Mouse (Mus musculus): ENCODE results near the gene Cd300c.
A peak's percentile ranks its signal among the peaks of the same experiment; 100 is the strongest.
"Not testable (repeated sequence)": the region's sequence is repeated elsewhere in the genome, so short reads cannot be mapped to it uniquely, and the experiment has no call there.

Cd300c gene

DNA sequence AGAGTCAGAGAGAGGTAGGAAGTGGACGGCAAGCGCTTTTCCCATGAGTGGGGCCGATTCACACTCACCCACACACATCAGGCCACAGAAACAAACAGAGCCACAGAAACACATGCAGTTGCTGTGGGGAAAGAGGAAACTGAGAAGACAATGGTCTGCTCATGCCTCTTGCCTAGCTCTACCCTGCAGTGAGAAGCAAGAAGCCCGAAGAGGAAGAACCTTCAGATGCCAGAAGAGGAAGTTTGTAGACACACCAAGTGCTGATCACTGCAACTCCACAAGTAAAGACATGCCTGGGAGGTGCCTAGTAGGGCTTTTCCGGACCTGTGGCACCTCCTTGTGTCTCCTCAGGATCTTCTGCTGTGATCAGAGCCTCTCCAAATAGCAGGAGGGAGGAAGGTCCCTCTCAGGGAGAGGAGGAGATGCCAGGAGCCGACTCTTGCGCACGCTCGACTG lies at the start of gene Cd300c:
Gene Cd300c, minus strand, starts transcription at position 406 of the 456 bp plus-strand sequence.
- DNase-seq (ENCODE audit: low read depth, low spot score) = no peak

- not testable (repeated sequence) for DNase-seq (ENCODE audit: low read depth, low spot score)
These were observed 47.1 kb upstream of the Cd300c start, which contains the start of gene Cd300ld2 for GRCm38 (mm10) chr11:115016093-115016492. TSS of gene Cd300ld2 (minus strand) at chr11:115016193.

DNA sequence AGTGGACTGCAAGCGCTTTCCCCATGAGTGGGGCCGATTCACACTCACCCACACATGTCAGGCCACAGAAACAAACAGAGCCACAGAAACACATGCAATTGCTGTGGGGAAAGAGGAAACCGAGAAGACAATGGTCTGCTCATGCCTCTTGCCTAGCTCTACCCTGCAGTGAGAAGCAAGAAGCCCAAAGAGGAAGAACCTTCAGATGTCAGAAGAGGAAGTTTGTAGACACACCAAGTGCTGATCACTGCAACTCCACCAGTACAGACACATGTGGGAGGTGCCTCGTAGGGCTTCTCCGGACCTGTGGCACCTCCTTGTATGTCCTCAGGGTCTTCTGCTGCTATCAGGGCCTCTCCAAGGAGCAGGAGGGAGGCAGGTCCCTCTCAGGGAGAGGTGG lies 35.1 kb upstream of the Cd300c start:
- no peak for DNase-seq (ENCODE audit: low read depth, low spot score)

GRCm38 (mm10) chr11:115001474-115002040 lies 32.6 kb upstream of the Cd300c start, which contains the start of gene Cd300c2:
TSS of gene Cd300c2 (minus strand) at chr11:115001880.
- DNase-seq (ENCODE audit: low read depth, low spot score) = no peak

GRCm38 (mm10) chr11:114989793-114990192 lies 20.8 kb upstream of the Cd300c start, which contains the start of gene Cd300ld:
TSS of gene Cd300ld (minus strand) at chr11:114989922.
- no peak for DNase-seq (ENCODE audit: low read depth, low spot score)

DNA sequence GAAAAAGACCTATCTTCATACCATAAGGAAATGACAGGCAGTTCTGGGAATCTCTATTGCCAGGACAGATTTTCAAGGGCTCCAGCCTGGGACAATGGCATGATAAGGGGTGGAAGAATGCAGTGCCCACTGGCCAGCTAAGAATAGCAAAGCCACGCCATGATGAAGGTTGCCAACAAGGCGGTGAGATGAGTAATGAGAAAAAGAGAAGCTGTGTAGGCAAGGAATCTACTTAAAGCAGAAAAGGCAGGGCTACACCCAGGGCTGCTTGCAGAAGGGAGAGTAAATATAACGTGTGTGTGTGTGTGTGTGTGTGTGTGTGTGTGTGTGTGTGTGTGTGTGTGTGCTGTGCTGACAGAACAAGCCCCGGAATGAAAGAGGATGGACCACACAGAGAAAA lies 12.9 kb upstream of the Cd300c start:
- no peak for DNase-seq (ENCODE audit: low read depth, low spot score)

DNA sequence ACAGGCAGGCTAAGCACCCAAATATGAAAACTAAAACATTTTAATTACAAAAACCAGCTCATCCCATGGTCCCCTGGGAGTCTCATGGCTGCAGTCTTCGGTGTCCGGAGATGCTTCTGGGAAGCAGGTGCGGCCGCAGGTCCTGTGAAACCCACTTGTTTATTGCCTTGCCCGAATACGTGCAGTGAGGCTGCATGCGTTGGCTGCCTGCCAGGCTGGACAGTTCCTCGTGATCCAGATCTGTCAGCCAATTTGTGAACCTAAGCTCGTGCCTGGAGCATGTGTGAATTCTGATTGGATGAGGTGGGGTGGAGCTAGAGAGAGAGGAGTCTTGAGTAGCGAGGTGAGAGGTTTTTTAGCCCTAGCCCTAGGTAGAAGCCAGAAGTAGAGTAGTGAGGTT lies 3.8 kb upstream of the Cd300c start:
- DNase-seq (ENCODE audit: low read depth, low spot score) = no peak

DNA sequence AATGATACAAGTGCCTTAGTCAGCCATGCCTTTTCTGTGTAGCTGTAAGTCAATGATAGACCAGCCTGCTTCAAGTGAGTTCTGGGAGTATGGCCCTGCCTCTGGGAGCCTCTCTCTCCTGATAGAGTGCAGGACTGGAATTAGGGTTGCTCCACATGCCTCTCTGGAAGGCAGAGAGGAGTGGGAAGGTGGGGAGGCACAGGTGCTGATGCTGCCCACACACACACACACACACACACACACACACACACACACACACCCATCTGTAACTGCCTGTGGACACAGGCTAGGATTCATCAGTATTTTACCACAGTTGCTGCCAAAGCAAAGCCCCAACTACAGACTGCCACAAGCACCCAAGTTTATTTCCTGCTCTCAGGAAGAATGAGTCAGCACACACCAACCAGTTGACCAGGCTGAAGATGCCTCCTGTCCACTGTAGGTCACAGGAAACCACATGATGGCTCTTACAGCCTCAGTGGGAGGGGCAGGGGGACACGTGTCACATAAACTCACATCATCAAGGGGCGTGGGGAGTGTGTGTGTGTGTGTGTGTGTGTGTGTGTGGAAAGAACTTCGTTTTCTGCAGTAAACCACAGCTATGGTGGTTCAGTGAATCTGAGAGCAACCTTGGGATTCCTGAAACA lies 3.7 kb downstream of the Cd300c start:
- DNase-seq (ENCODE audit: low read depth, low spot score) = no peak

DNA sequence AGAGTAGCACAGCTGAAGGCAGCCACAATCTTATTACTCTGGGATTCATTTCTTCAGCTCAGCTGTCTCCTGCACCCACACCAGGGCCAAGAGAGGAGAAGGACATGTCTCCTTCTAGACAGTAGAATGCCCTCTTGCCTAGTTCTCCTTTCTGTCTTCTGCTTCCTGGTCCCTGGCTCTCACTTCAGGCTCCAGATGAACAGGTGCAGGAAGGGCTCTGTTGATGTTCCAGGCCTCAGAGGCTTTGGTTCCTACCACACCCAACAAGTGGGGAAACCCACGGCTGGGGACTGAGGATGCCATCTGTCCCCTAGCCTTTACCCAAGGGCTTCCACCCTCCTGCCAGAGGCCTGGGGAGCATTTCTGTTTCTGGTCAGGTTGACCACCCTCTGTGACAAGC lies 8.6 kb downstream of the Cd300c start:
- no peak for DNase-seq (ENCODE audit: low read depth, low spot score)

DNA sequence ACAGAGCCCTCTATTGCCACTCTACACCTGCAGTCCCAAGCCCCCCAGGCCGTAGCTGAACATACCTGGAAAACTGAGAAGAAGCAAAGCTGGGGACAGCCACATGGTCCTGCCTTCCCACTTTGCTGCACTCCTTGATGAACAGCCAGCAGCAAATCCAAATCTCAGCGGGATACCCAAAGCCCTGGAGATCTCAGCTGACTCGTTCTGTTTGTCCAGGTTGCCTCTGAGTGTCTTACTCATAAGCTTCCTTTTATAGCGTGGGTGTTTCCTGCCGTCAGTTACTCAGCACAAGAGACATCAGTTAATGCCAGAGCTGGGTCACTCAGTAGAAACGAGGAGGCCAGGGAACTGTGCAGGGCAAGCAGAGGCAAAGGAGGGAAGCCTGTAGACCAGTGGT lies 34.8 kb downstream of the Cd300c start, which contains the start of gene Cd300lb:
Gene Cd300lb, minus strand, starts transcription at position 243 of the 400 bp plus-strand sequence.
- DNase-seq (ENCODE audit: low read depth, low spot score) = no peak

GRCm38 (mm10) chr11:114933591-114933990 lies 35.4 kb downstream of the Cd300c start:
- no peak for DNase-seq (ENCODE audit: low read depth, low spot score)

- DNase-seq (ENCODE audit: low read depth, low spot score) = no peak
These were observed 37.9 kb downstream of the Cd300c start for GRCm38 (mm10) chr11:114931041-114931440.

- DNase-seq (ENCODE audit: low read depth, low spot score) = no peak
These were observed 39.4 kb downstream of the Cd300c start for GRCm38 (mm10) chr11:114929581-114929980.

DNA sequence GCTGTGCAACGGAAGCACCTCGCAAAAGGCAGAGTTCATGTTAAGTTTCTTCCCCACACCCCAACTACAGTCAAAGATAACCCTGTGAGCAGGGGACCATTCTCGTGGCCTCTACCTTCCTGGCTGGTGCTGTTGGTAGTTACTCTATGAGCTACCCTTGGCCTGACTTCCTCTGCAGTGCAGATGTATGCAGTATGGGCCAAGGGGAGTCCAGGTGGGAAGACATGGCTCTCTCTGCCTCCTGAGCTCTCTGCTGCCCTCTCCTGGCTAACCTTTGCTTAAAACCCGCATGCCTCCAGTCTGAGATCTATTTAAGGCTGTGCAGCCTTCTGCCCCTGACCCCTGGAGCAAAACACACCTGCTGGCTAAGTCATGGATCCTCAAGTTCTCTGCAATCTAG lies 45.0 kb downstream of the Cd300c start:
- no peak for DNase-seq (ENCODE audit: low read depth, low spot score)

- DNase-seq (ENCODE audit: low read depth, low spot score) = no peak
These were observed 46.5 kb downstream of the Cd300c start for GRCm38 (mm10) chr11:114922439-114922838.

GRCm38 (mm10) chr11:114917120-114917519 lies 51.8 kb downstream of the Cd300c start:
- DNase-seq (ENCODE audit: low read depth, low spot score) = no peak

DNA sequence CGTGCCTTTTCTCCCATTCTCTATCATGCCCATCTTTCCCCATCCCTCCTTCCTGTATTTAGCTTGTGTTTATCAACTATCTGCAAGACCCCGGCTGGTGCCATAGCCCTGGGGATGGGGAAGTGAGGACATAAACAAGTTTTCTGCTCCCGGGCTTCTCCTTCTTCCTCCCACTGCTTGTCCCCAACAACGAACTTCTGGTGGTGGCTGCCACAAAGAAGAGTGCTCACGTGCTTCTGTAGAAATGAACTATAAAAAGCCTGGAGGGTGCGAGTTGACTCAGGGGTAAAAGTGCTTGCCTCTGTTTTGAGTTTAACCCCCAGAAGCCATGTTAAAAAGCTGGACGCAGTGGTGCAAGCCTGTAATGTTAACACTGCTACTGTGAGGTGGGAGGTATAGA lies 54.0 kb downstream of the Cd300c start:
- DNase-seq (ENCODE audit: low read depth, low spot score) = no peak

DNA sequence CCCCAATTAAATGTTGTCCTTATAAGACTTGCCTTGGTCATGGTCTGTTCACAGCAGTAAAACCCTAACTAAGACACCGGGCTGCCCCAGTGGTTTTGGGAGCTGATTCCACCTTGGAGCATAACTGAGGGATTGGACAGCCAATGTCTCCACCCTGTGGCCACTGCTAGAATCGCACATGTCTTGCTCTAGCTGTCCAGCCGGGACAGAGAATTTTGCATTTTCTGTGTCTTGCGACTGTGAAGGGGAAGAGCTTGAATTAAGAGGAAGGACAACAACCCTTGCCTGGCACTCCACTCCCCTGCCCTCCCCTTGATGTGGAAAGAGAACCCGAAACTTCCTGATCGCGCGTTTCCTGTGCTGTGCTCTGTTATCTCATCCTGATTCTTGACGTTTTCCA lies 56.1 kb downstream of the Cd300c start:
- peak; percentile 34 for DNase-seq (ENCODE audit: low read depth, low spot score)

GRCm38 (mm10) chr11:114909538-114909937 lies 59.4 kb downstream of the Cd300c start:
- DNase-seq (ENCODE audit: low read depth, low spot score) = not testable (repeated sequence)

GRCm38 (mm10) chr11:114908086-114908485 lies 60.9 kb downstream of the Cd300c start:
- DNase-seq (ENCODE audit: low read depth, low spot score) = no peak

DNA sequence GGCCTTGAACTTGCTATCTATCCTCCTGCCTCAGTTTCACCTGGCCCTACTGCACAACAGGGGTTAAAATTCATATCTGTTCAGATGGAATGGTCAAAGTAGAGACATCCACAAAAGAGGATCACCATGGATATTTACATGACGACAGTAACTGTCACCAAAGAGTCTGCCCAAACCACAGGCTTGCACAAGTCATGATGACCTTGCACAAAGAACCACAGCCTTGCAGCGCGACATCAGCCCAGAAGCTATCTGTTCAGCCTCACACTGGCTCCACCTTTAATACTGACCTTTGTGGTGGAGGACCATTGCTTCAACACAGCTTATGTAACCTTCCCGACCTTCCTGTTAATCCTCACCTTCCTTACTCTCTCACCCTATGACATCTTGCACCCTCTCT lies 61.4 kb downstream of the Cd300c start:
- DNase-seq (ENCODE audit: low read depth, low spot score) = no peak
